Mouse (Mus musculus) layer of hippocampus, adult 8-10 months (tissue): ENCODE results near the gene Mrpl33. TPM values are rescaled to one million over a fixed set of nuclear protein-coding genes. Genes with fewer than 3 reads are reported as not detected.
"Not testable (repeated sequence)": the region's sequence is repeated elsewhere in the genome, so short reads cannot be mapped to it uniquely, and the experiment has no call there.

Source experiments
- DNase-seq, 2 experiments: peaks; one replicate each; pipeline ENCODE4 v3.0.0; 2022; ENCODE audit warnings: low spot score in 2 of 2
- total RNA-seq, 4 experiments: library from RNA; stranded (reverse); gene quantifications; 2 replicates each; pipeline ENCODE4 v1.2.4; 2022

The Mrpl33 gene
- total RNA-seq, result 100 to 1,000 TPM in 1 of 4 experiments, 10 to 100 TPM in 3; 87.4 to 102 (median 95.8) TPM

DNA sequence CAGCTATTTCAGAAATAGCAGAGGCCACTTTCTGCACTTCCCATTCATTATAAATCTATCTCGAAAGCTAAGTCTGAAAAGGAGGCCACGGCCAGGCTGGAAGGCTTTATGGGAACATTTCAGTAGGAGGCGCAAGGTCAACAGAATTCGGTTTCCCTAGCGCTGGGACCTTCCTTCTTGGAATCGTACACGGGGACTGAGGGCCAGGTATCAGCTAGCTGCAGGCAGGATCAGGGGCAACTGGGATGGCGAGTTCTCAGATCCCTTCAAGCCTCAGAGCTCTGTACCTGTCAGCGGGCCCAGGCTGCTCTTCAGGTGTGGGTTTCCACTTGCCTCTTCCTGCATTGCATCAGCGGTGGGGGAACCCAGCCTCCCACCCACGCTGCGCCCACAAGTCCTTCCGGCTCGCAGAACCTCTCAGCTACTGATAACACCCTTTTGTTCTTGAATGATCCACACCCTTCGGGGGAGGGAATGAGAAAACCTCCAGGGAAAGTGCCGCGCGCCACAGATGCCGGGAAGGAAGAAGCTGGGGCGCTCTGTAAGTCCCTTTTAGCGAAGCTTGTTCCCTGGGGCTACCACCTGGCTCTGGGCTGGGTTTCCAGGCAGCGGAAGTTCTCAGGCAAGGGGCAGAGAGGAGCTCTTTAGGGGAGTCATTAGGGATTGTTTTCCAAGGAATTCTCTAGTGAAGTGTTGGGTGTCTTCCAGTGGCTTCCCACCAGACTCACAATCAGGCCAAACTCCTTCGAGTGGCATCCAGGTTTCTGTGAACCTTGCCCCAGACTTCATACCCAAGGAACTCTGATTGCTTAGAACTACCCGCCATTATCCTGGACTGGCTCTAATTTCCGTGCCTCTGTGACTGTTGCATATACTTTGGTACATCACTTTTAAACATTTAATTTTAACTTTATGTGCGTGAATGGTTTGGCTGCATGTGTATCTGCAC lies at the start of gene Mrpl33:
Gene Mrpl33 (plus strand): TSS at position 455 of the 949 bp plus-strand sequence.
- DNase-seq, result peak in 1 of 2 experiments; percentile 24

DNA sequence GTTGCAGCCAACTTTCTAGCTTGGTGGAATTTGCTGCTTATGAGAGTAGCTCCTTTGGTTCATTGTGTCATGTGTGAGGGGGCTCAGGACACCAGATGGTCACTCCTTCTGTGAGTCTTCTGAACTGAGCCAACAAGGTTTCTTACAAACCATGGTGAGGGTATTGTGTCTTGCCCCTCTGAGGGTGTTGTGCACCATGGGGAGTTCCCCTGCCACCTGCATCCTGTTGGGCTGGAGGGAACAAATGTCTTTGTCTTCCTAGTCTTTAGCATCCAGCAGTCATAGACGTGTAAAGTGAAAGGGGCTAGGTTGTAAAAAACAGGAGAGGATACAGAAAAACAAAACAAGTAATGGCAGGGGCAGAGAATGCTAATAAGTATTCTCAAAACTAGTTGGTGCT lies 37.3 kb upstream of the Mrpl33 start:
- DNase-seq, result no peak

DNA sequence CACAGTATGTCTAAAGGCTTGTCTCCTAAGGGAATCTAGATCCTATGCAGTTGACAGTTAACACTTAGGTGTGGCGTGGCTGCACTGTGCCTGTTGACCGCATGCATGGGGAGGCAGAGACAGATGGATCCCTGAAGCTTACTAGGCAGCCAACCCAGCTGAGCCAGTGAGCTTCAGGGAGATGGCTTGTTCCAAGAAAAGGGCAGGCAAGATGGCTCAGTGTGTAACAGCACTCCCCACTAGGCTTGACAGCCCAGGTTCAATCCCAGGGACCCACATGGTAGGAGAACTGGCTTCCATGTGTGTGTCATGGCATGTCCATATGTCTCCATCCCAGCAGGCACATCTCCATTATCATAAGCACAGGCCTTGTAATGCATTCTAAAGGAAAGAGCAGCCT lies 36.4 kb upstream of the Mrpl33 start:
- DNase-seq, result no peak

DNA sequence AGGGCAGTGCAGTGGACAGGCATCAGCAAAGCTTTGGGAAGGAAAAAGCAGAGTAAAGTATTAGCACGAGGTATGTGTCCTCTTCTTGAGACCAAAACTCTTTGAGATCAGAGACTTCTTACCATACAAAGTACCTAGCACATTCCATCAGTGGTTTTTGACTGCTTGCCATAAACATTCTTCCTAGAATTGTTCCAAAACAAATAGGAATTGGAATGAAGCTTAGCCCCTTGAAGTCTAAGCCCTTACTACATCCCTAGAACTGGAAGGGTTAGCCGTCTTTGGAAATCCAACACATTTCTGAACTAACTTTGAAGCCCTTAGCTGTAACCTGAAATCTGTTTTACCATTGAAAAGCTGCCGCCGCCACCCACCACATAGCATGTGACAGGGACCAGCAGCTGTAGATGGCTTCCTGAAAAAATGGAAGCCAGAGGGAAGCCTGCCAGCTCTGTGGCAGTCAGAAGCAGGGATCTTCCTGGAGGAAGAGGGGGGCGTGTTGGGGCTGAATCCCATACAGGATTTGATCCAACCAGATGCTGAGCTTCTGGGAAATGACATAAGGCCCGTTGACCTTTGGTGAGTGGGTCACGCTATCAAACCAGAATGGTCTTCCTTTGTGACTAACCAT lies 34.6 kb upstream of the Mrpl33 start:
- peak; percentile 59 to 77 for DNase-seq

DNA sequence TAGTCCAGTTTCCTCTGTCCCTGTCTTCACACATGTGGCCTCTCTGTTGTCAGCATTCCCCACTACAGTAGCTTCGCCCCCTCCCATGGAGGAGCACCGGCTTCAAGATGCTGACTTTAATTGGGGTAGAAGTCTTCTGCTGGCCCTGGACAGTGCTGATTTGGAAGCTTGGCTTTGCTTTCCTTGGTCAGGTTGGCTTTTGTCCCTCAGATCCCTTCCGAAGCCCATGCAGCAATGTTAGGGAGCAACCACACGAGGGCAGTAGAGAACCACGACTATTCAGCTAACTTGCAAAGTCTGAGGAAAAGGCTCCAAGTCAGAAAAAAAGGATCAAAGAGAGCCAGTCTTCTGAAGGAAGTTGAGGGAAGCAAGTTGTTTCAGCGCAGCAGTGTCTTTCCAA lies 33.2 kb upstream of the Mrpl33 start:
- DNase-seq, result peak; percentile 48 to 71

DNA sequence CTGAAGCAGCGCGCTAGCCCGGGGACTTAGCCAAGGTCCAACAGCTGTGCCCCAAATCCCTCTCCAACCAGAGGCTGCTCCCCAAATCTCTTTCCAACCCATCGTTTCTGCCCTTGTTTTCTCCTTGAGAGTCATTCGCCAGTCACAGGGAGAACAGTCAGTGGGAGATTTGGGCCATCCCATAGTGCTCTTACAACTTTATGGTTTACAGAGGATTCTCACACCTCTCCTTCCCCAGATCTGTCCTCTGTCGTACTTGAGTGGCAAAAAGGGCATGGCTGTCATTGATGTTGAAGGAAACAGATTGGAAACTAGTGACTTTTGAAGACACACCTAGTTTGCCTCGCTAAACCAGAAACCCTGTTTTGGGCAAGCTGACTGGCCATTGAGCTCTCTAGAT lies 32.8 kb upstream of the Mrpl33 start:
- no peak for DNase-seq

DNA sequence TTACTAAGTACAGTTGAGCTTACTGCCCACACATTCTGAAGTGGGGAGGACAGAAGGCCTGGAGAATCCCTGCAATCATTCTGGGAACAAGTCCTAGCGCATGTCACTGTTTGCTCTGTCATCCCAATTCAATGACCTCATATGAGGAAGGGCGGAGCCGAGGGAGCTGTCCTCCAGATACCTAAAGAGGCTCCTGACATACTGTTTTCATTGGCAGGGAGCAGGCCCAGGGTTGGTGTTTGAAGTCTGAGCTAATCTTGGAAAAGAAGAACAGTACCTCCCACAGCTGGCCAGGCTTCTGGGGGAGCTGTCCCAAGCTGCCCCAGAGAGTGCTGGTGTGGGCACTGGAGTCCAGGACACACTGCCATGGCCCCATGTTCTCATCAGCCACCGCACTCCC lies 31.8 kb upstream of the Mrpl33 start:
- DNase-seq, result no peak

DNA sequence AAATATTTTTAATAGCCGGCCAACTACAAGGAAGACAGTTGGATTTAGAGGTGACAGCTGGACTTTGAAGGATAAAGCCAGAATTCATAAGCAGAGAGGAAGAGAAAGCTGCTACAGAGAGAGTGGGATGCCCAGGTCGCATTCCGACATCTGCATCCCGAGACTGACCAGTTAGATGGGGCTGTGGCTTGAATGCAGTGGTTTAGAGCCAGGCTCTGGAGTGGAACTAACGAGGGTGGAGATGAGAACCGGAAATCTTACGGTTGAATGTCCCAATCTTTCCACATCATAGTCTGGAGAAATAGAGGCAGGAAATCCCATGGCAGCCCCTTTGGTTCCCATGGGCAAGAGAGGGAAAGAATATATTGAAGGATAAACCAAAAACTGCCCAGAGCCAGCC lies 30.7 kb upstream of the Mrpl33 start:
- no peak for DNase-seq

DNA sequence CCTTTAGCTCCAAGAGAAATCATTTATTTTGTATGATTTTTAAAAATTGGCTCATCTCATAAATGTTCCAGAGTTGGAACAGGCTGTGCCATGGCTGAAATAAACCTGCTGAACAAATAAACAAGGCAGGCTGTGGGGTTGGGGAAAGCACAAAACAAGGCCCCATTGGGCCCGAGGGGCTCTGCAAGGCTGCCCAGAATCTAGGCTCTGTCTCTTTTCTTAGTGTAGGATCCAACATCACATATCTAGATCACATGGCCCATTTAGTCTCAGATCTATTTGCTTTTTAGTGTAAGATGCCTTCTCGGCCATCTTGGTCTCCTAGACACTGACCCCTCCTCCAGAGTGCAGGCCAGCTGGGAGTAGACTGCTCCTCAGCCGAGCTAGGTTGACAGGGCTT lies 30.3 kb upstream of the Mrpl33 start:
- no peak for DNase-seq

DNA sequence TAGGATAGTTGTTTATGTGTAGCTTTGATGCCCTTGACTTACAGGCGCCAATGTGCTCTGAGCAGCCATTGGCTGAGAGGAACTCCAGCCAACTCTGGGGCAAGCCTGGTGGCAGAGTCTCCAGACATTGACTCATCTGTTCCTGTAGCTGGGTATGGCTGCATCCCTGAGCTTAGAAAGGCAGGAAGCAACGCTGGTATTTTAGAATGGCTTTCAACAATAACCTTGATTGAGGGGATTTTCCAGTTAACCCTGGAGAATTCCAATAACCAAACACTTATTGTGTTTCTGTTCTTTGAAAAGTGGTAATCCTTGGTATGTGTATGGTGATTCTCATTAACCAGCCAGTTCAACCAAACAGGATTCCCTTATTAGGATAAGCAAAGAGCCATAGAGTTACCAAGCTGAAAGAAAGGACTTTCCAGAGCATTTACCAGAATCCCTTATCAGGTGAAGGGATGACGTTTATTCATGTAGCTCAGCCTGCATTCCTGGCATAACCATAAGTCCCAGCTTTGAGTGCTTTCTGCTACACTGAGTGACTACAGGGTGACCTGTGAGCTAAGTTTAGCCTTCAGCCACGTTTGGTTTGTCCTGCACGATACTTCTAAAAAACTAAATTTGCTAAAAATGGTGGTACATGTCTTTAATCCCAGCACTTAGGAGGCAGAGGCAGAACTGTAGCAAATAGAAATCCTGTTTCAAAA lies 28.6 kb upstream of the Mrpl33 start:
- DNase-seq, result no peak

DNA sequence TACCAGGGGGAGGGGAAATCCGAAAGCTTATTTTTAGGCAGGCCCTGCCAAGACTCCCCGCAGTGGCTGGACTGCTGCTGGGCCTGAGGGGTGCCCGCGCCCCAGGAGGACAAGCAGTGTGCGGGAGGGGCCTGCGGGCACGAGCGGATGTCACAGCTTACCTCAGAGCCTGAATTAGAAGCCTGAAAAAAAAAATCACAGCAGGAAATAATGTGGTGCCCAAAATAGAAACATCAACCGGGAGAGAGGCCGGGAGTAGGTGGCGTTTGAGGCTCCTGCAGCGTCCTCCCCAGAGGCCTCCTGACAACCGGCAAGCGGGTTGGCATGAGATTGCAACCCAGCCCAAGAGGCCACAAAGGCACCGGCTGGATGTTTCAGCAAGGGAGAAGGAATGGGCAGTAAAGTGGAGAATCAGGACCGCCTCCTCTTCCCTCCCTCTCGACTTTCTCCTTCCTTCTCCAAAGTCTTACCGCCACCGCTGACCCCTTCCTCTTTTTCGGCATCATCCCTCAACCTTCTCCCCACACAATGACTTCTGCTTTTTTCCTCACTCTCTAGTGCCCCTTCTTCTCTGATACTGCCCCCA lies 25.6 kb upstream of the Mrpl33 start:
- DNase-seq, result no peak

DNA sequence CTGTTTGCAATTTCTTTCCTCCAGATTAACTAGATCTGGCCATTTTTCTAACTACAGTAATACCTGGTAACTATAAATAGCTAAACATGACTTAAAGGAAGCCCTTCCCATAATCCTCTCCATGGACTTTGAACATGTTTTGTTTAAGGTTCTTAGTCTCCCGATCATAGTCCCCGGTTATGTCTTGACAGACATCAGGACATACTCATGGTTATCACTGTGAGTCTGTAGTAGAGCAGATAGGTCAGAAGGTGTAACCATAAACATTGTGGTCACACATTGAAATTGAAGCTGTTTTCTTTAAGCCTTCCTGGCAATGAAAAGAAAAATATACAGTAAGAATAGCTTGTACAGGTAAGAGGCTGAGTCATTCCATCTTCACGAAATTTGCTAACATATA lies 23.0 kb upstream of the Mrpl33 start:
- no peak for DNase-seq

DNA sequence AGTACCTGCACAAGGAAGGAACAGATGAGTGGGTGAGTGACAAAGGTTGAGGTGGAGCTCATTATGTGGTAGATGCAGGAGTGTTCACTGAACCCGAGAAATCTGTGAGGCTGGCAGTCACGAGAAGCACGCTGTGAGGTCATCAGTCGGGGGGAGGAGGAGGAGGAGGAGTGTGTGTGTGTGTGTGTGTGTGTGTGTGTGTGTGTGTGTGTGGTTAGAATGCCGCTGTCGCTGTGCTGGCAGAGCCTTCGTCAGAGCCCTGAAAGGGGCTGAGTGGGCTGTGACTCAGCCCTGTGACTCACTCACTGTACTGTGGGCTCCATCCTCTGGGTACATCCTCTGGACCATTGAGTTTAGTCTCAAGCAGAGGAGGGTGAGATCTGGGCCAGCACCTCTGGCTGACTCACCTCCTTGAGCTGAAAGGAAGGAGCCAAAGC lies 20.2 kb upstream of the Mrpl33 start:
- peak in 1 of 2 experiments; percentile 40 for DNase-seq

DNA sequence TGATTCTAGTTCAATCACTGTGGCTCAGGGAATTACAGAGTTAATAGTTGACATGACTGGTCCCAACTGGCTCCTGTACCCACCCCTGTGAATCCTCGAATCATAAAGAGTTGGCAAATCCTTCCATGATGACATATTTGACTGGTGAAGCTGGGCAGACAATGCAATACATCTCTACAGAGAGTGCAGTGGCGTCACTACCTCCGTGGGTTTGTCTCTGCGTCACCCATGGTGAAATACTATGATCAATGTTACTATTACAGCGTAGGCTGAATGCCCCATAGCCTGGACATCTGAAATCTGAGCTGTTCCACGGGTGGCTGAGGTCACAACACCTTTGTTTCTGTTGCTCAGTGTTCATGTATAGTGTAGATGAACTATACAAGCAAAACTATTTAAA lies 15.5 kb upstream of the Mrpl33 start:
- DNase-seq, result no peak

DNA sequence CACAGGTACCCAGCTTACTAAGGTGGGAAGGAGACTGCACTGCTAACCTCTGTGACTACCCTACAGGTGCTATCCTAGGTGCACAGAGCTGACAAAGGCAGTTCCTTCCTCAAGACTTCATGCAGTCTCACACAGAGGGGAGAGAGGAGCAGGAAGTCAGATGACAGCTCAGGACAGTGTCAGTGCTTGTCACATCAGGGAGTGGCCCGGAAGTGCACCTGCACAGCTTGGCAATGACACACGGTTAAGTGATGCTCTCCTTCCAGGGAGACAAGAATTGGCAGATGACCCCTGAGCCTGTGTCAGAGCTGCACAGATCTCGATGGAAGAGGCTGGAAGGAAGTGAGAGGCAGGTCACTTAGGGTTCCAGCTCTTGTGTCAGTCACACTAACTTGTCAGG lies 14.8 kb upstream of the Mrpl33 start:
- DNase-seq, result no peak

DNA sequence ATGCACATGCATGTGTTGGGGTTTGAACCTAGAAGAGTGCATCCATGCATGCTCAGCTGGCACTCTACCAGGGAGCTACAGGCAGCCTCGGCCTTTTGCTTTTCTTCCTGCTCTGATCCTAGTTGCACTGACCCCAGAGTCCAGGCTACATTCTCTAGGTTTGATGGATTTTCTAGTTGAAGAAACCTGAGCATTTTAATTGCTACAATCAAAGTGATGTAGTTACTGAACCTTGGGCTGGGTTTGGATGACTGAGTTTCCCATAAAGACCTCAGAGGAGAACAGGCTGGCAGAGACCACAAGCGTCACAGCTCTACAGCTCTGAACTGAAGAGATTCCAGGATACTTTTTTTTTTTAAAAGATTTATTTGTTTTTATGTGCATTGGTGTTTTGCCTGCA lies 13.5 kb upstream of the Mrpl33 start:
- DNase-seq, result no peak

DNA sequence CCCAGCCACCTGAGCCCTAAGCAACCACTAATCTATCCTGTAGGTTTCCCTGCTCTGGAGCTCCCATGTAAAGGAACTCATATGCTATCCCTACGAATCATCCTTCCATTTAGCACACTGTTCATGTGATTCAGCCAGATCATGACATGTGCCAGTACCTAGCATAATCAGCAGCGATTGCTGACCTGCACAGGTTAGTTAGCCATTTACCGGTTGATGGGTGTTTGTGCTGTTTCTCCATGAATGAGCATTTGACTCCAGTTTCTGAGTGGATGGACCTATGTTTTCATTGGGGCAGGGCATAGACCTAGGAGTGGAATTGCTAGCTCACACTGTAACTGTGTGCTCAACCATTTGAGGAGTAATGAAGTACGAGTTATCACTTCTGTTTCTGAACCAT lies 11.2 kb upstream of the Mrpl33 start:
- DNase-seq, result no peak

DNA sequence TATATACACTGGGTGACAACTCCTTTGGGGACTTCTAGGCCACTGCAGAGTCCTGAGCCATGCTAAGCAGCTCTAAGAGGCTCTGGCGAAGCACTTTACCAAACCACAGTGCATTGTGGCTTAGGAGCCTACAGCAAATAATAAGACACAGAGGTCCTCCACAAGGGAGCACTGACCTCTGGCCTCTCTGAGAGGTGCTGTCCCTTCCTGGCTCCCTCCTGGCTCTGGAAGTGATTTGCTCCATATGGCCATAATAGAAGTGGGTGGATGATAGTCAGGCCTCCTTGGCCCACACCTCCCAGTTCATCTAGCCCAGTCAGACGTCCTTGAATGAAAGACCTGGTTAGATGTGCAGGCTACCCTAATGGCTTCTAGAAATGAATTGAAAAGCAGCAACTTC lies 8.7 kb upstream of the Mrpl33 start:
- DNase-seq, result no peak

DNA sequence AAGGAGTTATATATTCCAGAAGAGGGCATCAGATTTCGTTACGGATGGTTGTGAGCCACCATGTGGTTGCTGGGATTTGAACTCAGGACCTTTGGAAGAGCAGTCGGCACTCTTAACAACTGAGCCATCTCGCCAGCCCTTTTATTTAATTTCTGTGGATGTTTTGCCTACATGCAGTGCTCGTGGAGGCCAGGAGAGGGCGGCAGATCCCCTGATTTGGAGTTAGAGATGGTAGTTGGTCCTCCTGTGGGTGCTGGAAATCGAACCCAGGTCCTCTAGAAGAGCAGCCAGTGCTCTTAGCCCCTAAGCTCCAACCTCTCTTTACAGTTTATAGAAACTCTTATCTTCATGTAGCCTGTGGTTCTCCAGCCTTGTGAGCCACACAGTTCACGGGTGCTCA lies 8.1 kb upstream of the Mrpl33 start:
- not testable (repeated sequence) for DNase-seq

DNA sequence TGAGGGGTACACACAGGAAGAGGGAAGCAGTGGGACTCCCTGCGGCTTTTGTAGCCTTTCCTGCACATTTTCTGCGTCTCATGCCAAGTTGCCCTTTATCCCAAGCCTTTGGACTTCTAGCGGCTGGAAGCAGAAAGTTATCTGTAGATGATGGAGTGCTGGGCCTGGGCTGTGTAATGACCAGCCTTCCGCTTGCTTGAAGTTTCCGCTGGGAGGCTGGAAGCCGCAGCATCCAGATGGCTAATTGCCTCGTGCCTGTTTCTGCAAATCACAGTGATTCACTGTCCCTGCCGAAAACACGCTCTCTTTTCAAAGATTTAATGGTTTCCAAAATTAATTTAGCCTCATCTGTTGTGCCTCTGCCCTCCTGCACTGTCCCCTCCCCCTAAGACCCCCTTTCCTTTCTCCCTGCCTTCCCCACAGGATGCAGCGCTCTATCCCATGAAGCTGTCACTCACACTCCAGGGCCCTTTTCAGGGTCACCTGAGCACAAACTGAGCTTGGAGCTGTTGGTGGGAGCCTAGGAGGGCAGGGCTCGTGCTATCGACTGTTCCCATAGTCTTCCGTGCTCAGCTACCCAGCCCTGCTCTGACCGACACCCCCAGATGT lies 6.9 kb upstream of the Mrpl33 start:
- DNase-seq, result peak in 1 of 2 experiments; percentile 53

DNA sequence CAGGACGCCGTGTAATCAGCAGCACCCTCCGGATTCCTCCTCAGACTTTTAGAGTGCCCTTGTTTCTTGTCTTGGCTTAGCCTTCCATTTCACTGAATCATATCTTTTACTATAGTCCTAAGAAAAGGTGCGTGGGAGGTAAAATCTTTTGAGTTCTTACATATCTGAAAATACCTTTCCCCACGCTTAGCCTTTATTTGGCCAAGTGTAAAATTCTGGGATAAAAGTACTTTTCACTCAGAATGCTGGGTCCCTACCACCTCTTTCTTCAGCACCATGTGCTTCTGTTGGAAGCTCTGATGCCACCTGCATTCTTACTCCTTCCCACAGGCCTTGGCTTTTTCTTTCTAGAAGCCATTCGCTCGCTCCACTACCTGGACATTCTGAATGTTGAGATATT lies 5.6 kb upstream of the Mrpl33 start:
- no peak for DNase-seq
